14 mouse cellular contexts compared by ENCODE assay signal in the genomic region with DNA sequence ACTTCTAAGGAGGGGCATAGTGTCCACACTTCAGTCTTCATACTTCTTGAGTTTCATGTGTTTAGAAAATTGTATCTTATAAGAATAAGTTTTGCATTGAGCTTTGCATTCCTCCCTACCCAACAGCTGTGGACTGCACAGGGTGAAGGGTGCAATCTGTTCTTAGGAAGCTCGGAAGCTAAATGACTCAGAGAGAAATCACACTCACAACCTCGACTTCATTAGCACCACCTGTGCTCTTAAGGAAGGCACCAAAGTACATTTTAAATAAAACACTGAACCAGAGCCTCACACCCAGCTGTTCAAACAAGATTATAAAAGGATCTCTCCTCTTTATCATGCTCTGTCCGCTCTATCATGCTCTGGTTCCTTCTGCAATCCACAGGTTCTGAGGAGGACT.
"Had no signal": no experiment of that assay in that cellular context is flagged by ENCODE, and none has a peak within 500 bp of the region (broad histone marks: within the 10 kb centered on the region; RNA-seq: fewer than 3 reads in every experiment).

No protein-coding gene starts in this region.

- H3K27ac ChIP-seq: kidney, postnatal 0 days; liver, embryonic 15.5 days; midbrain, embryonic 13.5 days; neural tube, embryonic 15.5 days had no signal

- DNase-seq: kidney, adult 11 months; kidney, adult 9 months; kidney, postnatal 36 days; left cerebral cortex, postnatal 4 days; lung, adult 2 months; lung, postnatal 36 days; right cerebral cortex, postnatal 25 days; thymus, postnatal 4 days had no signal

- H3K4me1 ChIP-seq: liver, embryonic 15.5 days; midbrain, embryonic 13.5 days; neural tube, embryonic 15.5 days had no signal

- ATAC-seq: lung, postnatal 0 days; midbrain, embryonic 13.5 days had no signal

- H3K36me3 ChIP-seq: liver, embryonic 15.5 days; midbrain, embryonic 13.5 days; neural tube, embryonic 15.5 days had no signal

- H3K4me3 ChIP-seq: liver, embryonic 15.5 days; midbrain, embryonic 13.5 days; neural tube, embryonic 15.5 days had no signal

- H3K4me2 ChIP-seq: liver, embryonic 11.5 days; liver, embryonic 15.5 days; midbrain, embryonic 13.5 days; neural tube, embryonic 15.5 days had no signal

- H3K9me3 ChIP-seq: liver, embryonic 15.5 days; midbrain, embryonic 13.5 days; neural tube, embryonic 15.5 days had no signal

- H3K9ac ChIP-seq: liver, embryonic 15.5 days; midbrain, embryonic 13.5 days; neural tube, embryonic 15.5 days had no signal

- H3K27me3 ChIP-seq: liver, embryonic 15.5 days; midbrain, embryonic 13.5 days; neural tube, embryonic 15.5 days had no signal
